Mouse (Mus musculus) intestine, embryonic 15.5 days (tissue): Measurements from ENCODE around the gene Vmn1r103. TPM values are rescaled to one million over a fixed set of nuclear protein-coding genes. Genes with fewer than 3 reads are reported as not detected.
"Not testable (repeated sequence)": the region's sequence is repeated elsewhere in the genome, so short reads cannot be mapped to it uniquely, and the experiment has no call there.

Experiments
- ATAC-seq: fragments of 200-750 bp; cut with Nextera tagmentation; 2 replicates; pipeline ENCODE4 v1.8.0; 2017; ENCODE audit warnings: moderate TSS enrichment, moderate library complexity
- H3K27ac ChIP-seq: fragments of 300-500 bp; sonication (generic); 2 replicates; pipeline ENCODE4 v1.5.1; 2015; ENCODE audit warnings: mild to moderate bottlenecking, inconsistent platforms
- H3K27me3 ChIP-seq: fragments of 300-500 bp; sonication (generic); replicated peaks from 2 replicates; pipeline ENCODE4 v1.6.1; 2015; ENCODE audit warnings: inconsistent platforms
- H3K36me3 ChIP-seq: fragments of 300-500 bp; sonication (generic); 2 replicates; pipeline ENCODE4 v1.6.1; 2015; ENCODE audit warnings: inconsistent platforms
- H3K4me1 ChIP-seq: fragments of 300-500 bp; sonication (generic); replicated peaks from 2 replicates; pipeline ENCODE4 v1.6.1; 2015; ENCODE audit warnings: inconsistent platforms
- H3K4me2 ChIP-seq: fragments of 300-500 bp; sonication (generic); replicated peaks from 2 replicates; pipeline ENCODE4 v1.6.1; 2015; ENCODE audit warnings: mild to moderate bottlenecking, inconsistent platforms
- H3K4me3 ChIP-seq: fragments of 300-500 bp; sonication (generic); replicated peaks from 2 replicates; pipeline ENCODE4 v1.5.1; 2015; ENCODE audit warnings: inconsistent platforms
- H3K9ac ChIP-seq: fragments of 300-500 bp; sonication (generic); 2 replicates; pipeline ENCODE4 v1.6.1; 2015; ENCODE audit warnings: inconsistent platforms
- H3K9me3 ChIP-seq: fragments of 300-500 bp; sonication (generic); 2 replicates; pipeline ENCODE4 v1.6.1; 2016; ENCODE audit warnings: inconsistent platforms
- WGBS: fragments of 180-500 bp; shearing (Covaris S2); methylation state at CpG from one replicate; pipeline ENCODE4 v1.1.7; 2015; 5-methylcytosine and 5-hydroxymethylcytosine counted together
- polyA plus RNA-seq: library from polyadenylated mRNA; unstranded; fragments of >200 nt; fragmentation: Nextera tagmentation; extraction: Ambion mirVana; gene quantifications from 2 replicates; pipeline ENCODE4 v1.2.1, GENCODE M21; 2015

Gene Vmn1r103
- polyA plus RNA-seq: not detected in 2 replicates

GRCm38 (mm10) chr7:20510434-20510833, at the start of gene Vmn1r103:
Vmn1r103 (minus strand) TSS chr7:20510534.
- H3K36me3 ChIP-seq, H3K4me3 ChIP-seq, H3K4me1 ChIP-seq, H3K27me3 ChIP-seq, H3K9me3 ChIP-seq, H3K9ac ChIP-seq, H3K27ac ChIP-seq, ATAC-seq, H3K4me2 ChIP-seq: not testable (repeated sequence)
- WGBS: no CpG with 5 or more reads among the region's 3 CpGs

GRCm38 (mm10) chr7:20545657-20546056, 35.3 kb upstream of the Vmn1r103 start, which contains the start of gene Gm5726:
Gm5726 (minus strand) TSS chr7:20545757.
- not testable (repeated sequence) for H3K27me3 ChIP-seq, H3K4me3 ChIP-seq, H3K36me3 ChIP-seq, H3K4me2 ChIP-seq, H3K9ac ChIP-seq, ATAC-seq, H3K4me1 ChIP-seq, H3K9me3 ChIP-seq, H3K27ac ChIP-seq
- whole genome bisulfite sequencing: no CpG with 5 or more reads among the region's 1 CpGs

GRCm38 (mm10) chr7:20533537-20533936, 23.2 kb upstream of the Vmn1r103 start, which contains the start of gene Vmn1r104:
Vmn1r104 (plus strand) TSS chr7:20533837.
- ATAC-seq, H3K4me2 ChIP-seq, H3K27ac ChIP-seq, H3K4me1 ChIP-seq, H3K9me3 ChIP-seq, H3K27me3 ChIP-seq, H3K9ac ChIP-seq, H3K4me3 ChIP-seq, H3K36me3 ChIP-seq: not testable (repeated sequence)
- no CpG with 5 or more reads among the region's 3 CpGs for WGBS

- no CpG with 5 or more reads among the region's 5 CpGs for WGBS
- not testable (repeated sequence) for H3K4me3 ChIP-seq, H3K27me3 ChIP-seq, H3K4me1 ChIP-seq, H3K27ac ChIP-seq, ATAC-seq, H3K9me3 ChIP-seq, H3K4me2 ChIP-seq, H3K9ac ChIP-seq, H3K36me3 ChIP-seq
Measured at GRCm38 (mm10) chr7:20474825-20475224, 35.5 kb downstream of the Vmn1r103 start, which contains the start of gene Gm10670. Gm10670 (minus strand) TSS chr7:20474925.

Other genes starting within 250 kb of the Vmn1r103 start
- gene Gm5890, start 247.7 kb downstream of the Vmn1r103 start, polyA plus RNA-seq: not detected in 2 replicates
- not detected in 2 replicates for gene Gm4133, start 176.5 kb downstream of the Vmn1r103 start, polyA plus RNA-seq
- gene Gm5728, start 135.1 kb downstream of the Vmn1r103 start, polyA plus RNA-seq: not detected in 2 replicates
- gene Vmn1r100, start 92.6 kb downstream of the Vmn1r103 start, polyA plus RNA-seq: not detected in 2 replicates
- not detected in 2 replicates for gene Vmn1r101, start 67.9 kb downstream of the Vmn1r103 start, polyA plus RNA-seq
- gene Gm10670, start 35.6 kb downstream of the Vmn1r103 start, polyA plus RNA-seq: not detected in 2 replicates
- not detected in 2 replicates for gene Vmn1r104, start 23.3 kb upstream of the Vmn1r103 start, polyA plus RNA-seq
- not detected in 2 replicates for gene Gm5726, start 35.2 kb upstream of the Vmn1r103 start, polyA plus RNA-seq
- gene Gm4141, start 65.7 kb upstream of the Vmn1r103 start, polyA plus RNA-seq: not detected in 2 replicates
- gene Gm4513, start 88.5 kb upstream of the Vmn1r103 start, polyA plus RNA-seq: not detected in 2 replicates
- not detected in 2 replicates for gene Vmn1r107, start 158.4 kb upstream of the Vmn1r103 start, polyA plus RNA-seq
- gene Vmn1r111, start 192.7 kb upstream of the Vmn1r103 start, polyA plus RNA-seq: not detected in 2 replicates
- gene Gm10668, start 220.1 kb upstream of the Vmn1r103 start, polyA plus RNA-seq: not detected in 2 replicates